Mouse (Mus musculus) liver, postnatal 0 days (tissue): Measurements from ENCODE around the gene Pole2.

Experiments
- CTCF ChIP-seq: sonication (generic); IDR thresholded peaks from 2 replicates; pipeline ENCODE4 v1.5.1; 2016; ENCODE audit warnings: antibody characterized with exemption, low read depth
- EP300 ChIP-seq: IDR thresholded peaks from 2 replicates; pipeline ENCODE4 v1.6.1; 2016; ENCODE audit warnings: antibody characterized with exemption, low read depth, mild to moderate bottlenecking

DNA sequence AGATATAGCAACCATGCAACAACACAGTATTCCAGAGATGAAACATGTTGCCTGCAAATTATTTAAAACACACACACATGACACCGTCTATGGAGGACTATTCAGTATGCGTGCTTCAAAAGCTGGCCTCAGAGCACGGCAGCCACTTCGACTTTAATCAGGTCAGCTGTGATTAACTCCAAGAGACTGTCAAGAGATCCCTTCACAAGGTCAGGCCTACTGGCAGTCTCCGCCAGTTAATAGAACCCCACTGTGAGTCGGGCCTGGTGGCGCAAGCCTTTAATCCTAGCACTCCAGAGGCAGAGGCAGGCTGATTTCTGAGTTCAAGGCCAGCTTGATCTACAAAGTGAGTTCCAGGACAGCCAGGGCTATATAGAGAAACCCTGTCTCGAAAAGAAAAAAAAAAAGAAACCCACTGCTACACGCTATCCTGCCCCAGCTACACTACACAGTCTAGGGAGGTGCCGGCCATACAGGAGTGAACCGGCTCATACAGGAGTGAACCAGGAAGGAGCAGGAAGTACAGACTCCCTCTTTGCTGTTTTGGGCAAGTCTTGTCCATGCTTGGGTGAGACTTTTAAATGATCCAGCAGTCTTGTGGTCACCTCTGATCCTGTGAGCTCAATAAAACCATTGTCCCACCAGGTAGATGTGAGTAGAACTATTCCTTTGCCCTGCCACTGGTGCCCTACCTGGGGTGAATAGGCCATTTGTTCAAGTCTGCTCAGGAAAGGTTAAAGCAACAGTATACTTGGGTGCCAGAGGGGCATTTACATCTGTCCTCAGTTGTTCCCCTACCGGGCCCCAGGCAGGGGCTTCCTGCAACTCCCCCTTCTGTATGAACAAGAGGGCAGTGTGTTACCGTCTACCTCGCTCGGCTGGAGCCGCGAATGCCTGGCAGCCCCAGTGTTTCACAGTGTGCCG lies 17.7 kb downstream of the Pole2 start:
- TF ChIP-seq CTCF: no peak
- no peak for TF ChIP-seq EP300
